Mouse (Mus musculus) lung, adult 2 months (tissue): ENCODE data around the gene Nek2.

Experiments
- CTCF ChIP-seq: fragments of 200-500 bp; IDR thresholded peaks from 2 replicates; pipeline ENCODE4 v1.5.1; 2011; ENCODE audit warnings: mild to moderate bottlenecking, low read length, control low read depth; ENCODE audit not compliant: insufficient read depth
- POLR2A ChIP-seq: fragments of 200-500 bp; IDR thresholded peaks from 2 replicates; pipeline ENCODE4 v1.6.1; 2011; ENCODE audit warnings: low read depth, mild to moderate bottlenecking, control low read depth, low read length, borderline replicate concordance; ENCODE audit errors: extremely low read depth

GRCm38 (mm10) chr1:191808688-191809223 lies 12.5 kb upstream of the Nek2 start:
- TF ChIP-seq CTCF = no peak
- TF ChIP-seq POLR2A = no peak
